Mouse (Mus musculus): ENCODE measurements at regions not wholly inside any gene's neighbourhood (a gene's known extent, or its start where the extent isn't known, plus 50 kb on each side); places are given as distances from the start of the nearest gene placed in this dataset.

DNA sequence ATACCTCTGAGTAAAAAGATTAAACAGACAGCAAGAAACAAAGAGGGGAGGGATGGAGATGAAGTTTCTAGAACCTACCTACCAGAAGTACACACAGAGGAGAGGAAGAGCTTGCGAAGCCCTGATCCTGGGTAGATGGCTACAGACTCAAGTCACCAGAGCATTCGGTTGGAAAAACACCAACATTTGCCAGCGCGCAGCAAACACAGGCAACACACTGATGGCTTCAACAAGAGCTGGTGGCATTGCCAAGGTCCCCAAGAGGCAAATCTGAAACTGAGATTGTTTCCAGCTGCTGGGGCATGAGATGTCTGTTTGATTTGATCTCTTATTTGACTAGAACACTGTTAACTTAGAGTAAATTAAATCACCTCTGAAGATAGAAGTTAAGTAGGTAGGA lies 165.5 kb upstream of the Tox3 start:
- intact Hi-C loops (cut with DNase I), result no loop called here
- no peak for DNase-seq

GRCm38 (mm10) chr8:90513102-90513501 lies 165.0 kb upstream of the Tox3 start:
- intact Hi-C loops (cut with DNase I), result no loop called here
- DNase-seq, result no peak

- no peak for DNase-seq
- intact Hi-C loops (cut with DNase I), result no loop called here
These were observed 164.5 kb upstream of the Tox3 start for GRCm38 (mm10) chr8:90512594-90512993.

DNA sequence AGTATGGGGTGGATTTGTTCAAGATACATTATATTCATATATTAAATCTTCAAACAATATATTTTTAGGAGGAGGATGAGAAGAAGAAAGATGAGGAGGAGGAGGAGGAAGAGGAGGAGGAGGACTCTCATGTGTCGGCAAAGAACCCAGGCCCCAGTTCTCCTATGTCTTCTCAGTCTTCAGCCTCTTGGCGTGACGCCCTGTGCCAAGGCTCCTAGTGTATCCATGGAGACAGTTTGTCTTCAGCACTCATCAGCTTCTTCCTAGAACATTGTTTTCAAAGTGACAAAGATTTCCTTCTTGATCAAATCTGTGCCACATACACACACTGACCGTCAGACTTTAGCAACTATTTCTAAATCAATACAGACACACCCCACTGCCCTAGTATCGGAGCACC lies 156.4 kb upstream of the Tox3 start:
- intact Hi-C loops (cut with DNase I), result loop anchor here (10.0 kb wide), 1 partner anchor 500 kb away; no protein-coding TSS in a partner anchor

DNA sequence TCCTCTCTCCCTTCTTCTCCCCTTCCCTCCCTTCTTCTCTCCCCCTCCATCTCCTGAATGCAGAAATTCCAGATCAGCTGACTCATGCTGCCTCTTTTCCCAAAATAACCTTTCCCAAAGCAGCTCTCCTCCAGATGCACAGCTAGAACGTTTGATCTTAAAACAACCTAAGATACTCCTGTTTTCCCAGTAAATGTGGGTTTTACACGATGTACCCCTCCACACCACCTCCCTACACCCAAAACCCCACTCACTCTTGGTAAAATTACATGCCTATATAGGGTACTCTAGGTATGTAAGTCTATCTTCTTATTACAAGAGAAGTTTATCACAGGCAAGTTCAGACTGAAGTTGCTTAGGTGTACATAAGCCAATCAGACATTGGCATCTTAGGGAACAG lies 155.2 kb upstream of the Tox3 start:
- DNase-seq, result peak in 1 of 2 experiments; percentile 12
- intact Hi-C loops (cut with DNase I), result loop anchor here (10.0 kb wide), 1 partner anchor 499 kb away; no protein-coding TSS in a partner anchor

More for the DNA sequence above, 156.4 kb upstream of the Tox3 start:
- no peak for DNase-seq

DNA sequence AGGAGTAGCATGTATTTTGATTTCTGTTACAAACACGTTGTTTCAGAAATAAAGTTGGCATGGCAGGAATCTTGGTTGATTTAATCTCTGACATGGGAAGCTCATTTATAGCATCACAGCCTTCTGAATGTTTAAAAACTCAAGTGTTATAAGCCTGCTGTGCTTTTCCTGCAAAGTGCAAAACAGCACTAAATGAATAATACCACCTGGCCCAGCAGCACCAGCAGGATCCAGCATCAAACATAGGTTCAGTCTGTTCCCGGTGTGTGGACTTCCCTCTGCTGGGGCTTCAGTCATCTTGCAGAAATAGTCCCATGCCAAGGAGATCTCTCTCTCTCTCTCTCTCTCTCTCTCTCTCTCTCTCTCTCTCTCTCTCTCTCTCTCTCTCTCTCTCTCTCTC lies 154.7 kb upstream of the Tox3 start:
- intact Hi-C loops (cut with DNase I), result loop anchor here (10.0 kb wide), 1 partner anchor 498 kb away; no protein-coding TSS in a partner anchor
- DNase-seq, result no peak

DNA sequence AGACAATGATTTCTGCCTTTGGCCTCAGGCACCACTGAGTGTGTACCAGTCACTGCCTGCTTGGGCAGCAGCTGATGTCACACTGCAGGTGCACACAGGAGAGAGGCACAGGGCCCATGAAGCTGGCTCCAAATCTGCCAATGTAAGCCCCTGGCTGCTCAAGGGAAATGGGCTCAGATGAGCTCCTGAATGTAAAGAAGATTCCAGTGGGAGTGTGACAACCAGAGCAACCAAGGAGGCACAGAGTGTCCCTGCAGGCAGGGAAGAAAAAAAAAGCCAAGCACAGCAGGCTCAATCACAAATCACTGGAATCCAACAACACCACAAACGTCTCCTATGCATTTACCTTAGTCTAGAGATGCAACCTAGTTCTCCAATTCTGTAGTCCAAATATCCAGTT lies 151.2 kb upstream of the Tox3 start:
- intact Hi-C loops (cut with DNase I), result no loop called here
- DNase-seq, result no peak

- intact Hi-C loops (cut with DNase I), result no loop called here
- peak; percentile 5 to 19 for DNase-seq
These were observed 148.6 kb upstream of the Tox3 start for GRCm38 (mm10) chr8:90496658-90497163.

- intact Hi-C loops (cut with DNase I), result no loop called here
- no peak for DNase-seq
These were observed 147.8 kb upstream of the Tox3 start for GRCm38 (mm10) chr8:90495943-90496371.

DNA sequence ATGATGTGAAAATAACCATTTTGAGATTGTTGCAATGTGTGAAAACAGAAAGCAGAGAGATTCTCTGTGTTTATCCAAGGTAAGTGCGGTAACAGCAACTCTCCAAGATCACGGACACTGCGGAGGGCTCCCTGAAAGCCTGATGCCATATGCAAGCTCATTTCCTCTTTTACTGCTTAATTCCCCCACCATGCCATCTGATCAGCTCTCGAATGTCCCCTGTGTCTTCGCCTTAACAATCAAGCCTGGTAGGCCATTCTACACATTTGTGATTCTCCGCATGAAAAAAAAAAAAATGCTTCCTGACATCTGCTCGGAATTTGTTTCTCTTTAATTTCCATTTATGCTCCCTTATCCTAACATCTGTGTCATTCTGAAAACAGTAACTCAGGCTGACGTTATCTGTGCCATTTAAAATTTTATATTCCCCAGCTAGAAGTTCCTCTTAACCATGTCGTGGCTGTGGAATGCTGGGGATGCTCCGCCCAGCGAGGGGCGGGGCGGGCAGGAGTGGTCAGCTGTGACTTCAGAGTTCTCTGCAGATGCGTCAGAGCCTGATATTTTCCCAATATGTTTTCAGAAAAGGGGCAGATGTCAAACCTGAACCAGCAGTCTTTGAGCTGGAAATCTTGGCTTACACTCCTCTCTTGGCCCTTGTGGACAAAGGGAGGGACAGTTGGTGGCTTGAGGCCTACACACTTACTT lies 144.5 kb upstream of the Tox3 start:
- no peak for DNase-seq
- intact Hi-C loops (cut with DNase I), result no loop called here

- DNase-seq, result no peak
- intact Hi-C loops (cut with DNase I), result no loop called here
These were observed 143.5 kb upstream of the Tox3 start for GRCm38 (mm10) chr8:90491691-90492090.

DNA sequence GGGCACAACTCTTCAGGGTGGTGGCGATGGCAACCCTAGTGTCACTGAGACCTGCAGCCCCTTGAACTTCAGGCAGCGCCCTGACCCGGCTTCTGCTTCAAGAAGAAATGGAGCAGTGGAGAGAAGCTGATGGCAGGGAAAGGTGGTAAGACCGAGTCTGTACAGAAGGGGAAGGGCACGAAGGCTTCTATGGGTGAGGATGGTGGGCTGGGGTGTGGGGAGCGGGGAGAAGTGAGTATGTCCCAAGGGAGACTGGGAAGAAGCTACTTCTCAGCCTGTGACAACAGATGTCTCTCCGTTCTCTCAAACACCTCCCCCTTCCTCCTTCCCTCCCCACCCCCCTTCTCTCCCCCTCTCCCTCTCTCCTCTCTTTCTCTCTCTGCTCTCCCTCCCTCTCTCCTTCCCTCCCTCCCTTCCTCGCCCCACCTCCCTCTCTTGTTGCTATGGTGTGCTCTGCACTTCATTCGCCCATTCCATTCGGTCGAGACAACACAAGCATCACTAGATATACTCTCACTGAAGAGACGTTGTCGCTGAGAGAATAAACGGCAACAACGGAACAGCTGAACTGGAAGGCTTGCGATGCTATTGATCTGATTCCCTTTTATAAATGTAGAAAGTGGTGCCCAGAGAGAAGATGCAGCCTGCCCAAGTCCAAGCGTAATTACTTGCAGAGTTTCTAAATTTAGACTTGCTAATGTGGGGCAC lies 142.7 kb upstream of the Tox3 start:
- intact Hi-C loops (cut with DNase I), result no loop called here
- DNase-seq, result no peak

- no peak for DNase-seq
- intact Hi-C loops (cut with DNase I), result no loop called here
These were observed 138.4 kb upstream of the Tox3 start for GRCm38 (mm10) chr8:90486556-90486955.

DNA sequence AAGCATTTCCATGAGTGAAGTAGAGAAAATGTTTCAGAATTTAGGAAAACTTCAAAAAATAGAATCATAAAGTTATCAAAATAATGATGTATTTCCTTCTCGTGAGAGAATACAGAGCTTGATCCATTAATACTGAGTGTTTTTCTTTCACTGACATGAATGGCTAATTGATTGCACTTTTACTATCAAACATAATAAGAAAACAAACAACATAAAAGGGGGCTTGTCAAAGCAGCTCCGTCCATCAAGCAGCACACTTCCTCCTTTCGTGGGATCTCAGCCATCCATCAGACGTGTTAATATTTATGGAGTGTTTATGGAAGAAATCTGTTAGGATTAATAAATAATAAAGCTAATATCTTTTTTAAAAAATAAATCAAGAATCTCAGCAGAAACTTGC lies 130.0 kb upstream of the Tox3 start:
- DNase-seq, result no peak
- intact Hi-C loops (cut with DNase I), result no loop called here

DNA sequence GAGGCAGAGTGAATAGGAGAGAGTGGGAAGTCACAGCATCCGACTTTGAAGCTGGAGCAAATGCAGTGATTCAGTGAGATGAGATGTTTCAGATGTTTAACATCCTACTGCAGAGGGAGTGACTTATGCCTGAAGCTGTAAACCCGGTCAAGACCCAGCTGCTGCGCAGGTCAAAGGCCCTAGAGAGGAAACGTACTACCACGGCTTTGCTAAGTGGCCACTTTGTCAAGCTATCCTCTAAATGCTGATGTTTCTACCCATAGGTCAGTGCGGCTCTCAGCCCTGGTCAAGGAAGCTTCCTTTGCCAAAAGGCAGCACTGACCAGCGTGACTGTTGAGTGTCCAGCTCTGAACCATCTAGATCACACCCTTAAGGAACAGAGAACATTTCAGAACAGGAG lies 125.9 kb upstream of the Tox3 start:
- intact Hi-C loops (cut with DNase I), result no loop called here
- no peak for DNase-seq

DNA sequence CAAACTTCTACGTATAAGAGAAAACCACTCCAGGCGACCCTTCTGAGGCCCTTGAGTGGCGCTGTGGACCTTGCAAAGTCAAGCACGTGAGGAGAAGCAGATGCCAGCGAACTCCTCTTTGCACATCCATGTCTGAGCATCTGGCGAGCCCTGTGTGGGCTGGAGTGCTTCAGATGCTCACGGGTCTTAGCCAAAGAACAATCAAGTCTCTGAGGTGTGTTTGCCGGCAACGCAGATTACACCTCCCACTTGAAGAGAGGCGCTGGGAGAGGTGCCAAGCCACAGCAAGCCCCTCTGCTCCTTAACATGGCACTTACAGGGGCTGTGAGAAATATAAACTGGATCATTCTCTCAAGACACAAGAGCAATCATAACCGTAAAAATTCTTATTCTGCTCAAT lies 122.7 kb upstream of the Tox3 start:
- DNase-seq, result no peak
- intact Hi-C loops (cut with DNase I), result no loop called here

DNA sequence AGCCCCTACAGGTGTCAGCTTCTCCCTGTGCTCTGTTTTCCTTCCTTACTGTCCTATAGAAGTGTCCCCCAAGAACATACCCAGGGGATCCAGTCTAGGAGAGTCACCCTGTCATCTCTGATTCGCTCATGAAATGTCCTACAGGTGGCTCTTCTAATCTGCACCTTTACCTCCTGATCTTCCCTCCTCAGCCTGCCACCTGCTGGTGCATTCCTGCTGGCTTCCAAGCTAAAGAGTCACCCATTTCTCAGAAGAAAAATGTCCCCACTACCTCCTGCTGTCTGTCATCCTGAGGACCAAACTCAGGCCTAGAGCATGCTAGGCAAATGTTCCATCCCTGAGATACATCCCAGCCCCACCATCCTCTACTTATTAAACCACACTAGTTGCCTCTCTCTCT lies 115.6 kb upstream of the Tox3 start:
- intact Hi-C loops (cut with DNase I), result loop anchor here (5.0 kb wide), 1 partner anchor 461 kb away; no protein-coding TSS in a partner anchor

DNA sequence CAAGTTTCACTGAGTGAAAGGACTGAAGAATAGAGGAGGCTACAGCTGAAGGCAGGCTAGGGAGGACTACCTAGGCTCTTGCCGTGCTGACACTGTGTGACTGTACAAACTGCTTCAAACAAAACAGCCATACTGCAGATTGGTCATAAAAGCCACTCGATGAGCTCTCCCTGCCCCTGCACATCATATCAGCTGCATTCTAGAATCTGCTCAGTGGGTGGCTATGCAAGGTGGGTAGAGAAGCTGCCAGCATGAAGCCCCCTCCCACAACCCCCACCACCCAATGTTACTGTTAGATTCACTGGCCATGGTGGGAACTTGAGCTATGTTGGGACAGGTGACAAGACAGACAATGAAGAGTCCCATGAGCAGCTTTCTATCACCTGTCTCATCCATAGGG lies 107.2 kb upstream of the Tox3 start:
- no peak for DNase-seq
- intact Hi-C loops (cut with DNase I), result no loop called here

More for the DNA sequence above, 115.6 kb upstream of the Tox3 start:
- DNase-seq, result no peak

- intact Hi-C loops (cut with DNase I), result no loop called here
- no peak for DNase-seq
These were observed 106.0 kb upstream of the Tox3 start for GRCm38 (mm10) chr8:90454130-90454529.

DNA sequence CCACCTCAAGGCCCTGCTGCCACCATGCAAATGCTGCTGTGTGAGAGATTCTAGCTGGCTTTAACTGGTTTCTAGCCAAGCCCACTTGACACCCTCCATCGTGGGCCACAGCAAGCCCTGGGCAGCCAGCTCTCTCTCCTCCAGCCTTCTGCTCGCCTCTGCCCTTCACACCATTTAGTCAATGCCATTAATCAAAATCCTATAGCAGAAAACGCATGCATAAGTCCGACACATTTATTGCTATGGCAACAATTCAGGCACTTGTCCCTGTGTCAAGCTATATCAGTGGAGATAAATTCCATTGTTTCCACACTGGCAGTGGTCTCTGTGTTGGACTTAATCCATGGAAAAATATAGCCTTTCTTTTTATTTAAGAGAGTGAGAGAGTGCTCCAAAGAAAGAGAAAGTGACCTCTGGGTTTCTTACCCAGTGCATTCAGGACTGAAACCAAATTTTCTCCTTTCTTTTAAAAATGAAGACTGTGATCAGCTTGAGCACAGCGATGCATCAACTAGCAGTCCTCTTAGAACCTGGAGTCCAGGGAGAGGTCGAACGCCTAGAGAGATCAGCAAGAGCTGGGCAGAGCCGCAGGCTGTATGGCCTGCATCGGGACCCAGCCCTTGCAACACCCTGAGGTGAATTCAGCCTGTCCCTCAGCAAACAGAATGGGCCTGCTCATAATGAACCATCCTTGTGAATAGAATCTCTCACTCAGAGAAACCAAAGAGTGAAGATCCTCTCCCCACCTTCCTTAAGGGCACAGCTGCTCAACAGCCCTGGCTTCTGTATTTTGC lies 93.1 kb upstream of the Tox3 start:
- peak in 1 of 2 experiments; percentile 1 for DNase-seq
- intact Hi-C loops (cut with DNase I), result no loop called here

GRCm38 (mm10) chr8:90414021-90414420 lies 65.9 kb upstream of the Tox3 start:
- no peak for DNase-seq
- intact Hi-C loops (cut with DNase I), result no loop called here

Data from heart, postnatal 10 days (tissue).